Mouse (Mus musculus) kidney, adult 2 months (tissue): ENCODE results near the gene Cideb. TPM values are rescaled to one million over a fixed set of nuclear protein-coding genes. Genes with fewer than 3 reads are reported as not detected.

ENCODE experiments used
- DNase-seq: peaks from one replicate; pipeline ENCODE4 v3.0.0; 2021
- H3K27ac ChIP-seq: fragments of 200-500 bp; 2 replicates; pipeline ENCODE4 v1.5.1; 2012; ENCODE audit warnings: low read depth, low read length, control low read depth, inconsistent platforms; ENCODE audit not compliant: insufficient read depth
- H3K27me3 ChIP-seq: fragments of 200-500 bp; replicated peaks from 2 replicates; pipeline ENCODE4 v1.6.1; 2012; ENCODE audit warnings: mild to moderate bottlenecking, moderate library complexity, low read length, inconsistent platforms; ENCODE audit not compliant: control insufficient read depth, insufficient read depth
- H3K36me3 ChIP-seq: fragments of 200-500 bp; 2 replicates; pipeline ENCODE4 v1.6.1; 2012; ENCODE audit warnings: mild to moderate bottlenecking, moderate library complexity, low read length, inconsistent platforms; ENCODE audit not compliant: control insufficient read depth, insufficient read depth
- H3K4me1 ChIP-seq: fragments of 200-500 bp; 2 replicates; pipeline ENCODE4 v1.6.1; 2011; ENCODE audit warnings: low read length; ENCODE audit not compliant: control insufficient read depth, insufficient read depth
- H3K4me3 ChIP-seq: fragments of 200-500 bp; 2 replicates; pipeline ENCODE4 v1.5.1; 2011; ENCODE audit warnings: mild to moderate bottlenecking, low read depth, low read length, control low read depth; ENCODE audit not compliant: insufficient read depth
- CTCF ChIP-seq: fragments of 200-500 bp; conservative IDR thresholded peaks from 2 replicates; pipeline ENCODE4 v1.5.1; 2011; ENCODE audit warnings: low read depth, mild to moderate bottlenecking, control low read depth, low read length, moderate library complexity, mixed read lengths; ENCODE audit not compliant: insufficient read depth, insufficient read length
- POLR2A ChIP-seq: fragments of 200-500 bp; IDR thresholded peaks from one replicate; pipeline ENCODE4 v1.6.1; 2011; ENCODE audit warnings: low read depth, low read length, control low read depth
- WGBS: fragments of 180-500 bp; shearing (Covaris S2); methylation state at CpG from one replicate; pipeline ENCODE4 v1.1.7; 2018; 5-methylcytosine and 5-hydroxymethylcytosine counted together
- polyA plus RNA-seq: library from polyadenylated mRNA; depleted of rRNA; stranded (reverse); fragments of >200 nt; gene quantifications from 2 replicates; pipeline ENCODE4 v1.2.3, GENCODE M21; 2012; rRNA removed

Gene Cideb
- polyA plus RNA-seq, 1 experiment = 513 TPM

DNA sequence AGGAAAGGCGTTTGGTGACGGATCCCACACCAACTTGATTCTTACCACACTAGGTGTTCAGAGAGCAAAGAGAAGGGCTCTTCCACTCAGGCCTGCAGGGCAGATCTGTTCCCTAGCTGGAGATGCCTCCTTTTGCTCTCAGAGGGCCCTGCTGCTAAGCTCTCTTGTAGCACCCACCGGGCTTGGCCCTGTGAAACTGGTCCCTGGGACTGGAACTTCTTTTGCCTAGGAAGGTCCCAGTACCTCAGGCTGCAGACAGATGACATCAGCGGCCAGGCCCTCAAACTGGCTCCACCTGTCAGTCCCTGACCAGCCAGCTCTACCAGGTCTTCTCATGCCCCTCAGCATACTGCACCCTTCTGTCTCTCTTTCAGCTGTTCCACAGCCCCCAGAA is 44.5 kb downstream of the Cideb start, which contains the start of gene Tgm1:
TSS of gene Tgm1 (minus strand) at position 198 of the 394 bp plus-strand sequence.
- Histone ChIP-seq H3K36me3 (no peaks in the 10 kb centered on the region), H3K27ac (peak within 1 kb of the TSS; percentile 66)
- 28% methylated on average over 4 of the region's 4 CpGs for WGBS

GRCm38 (mm10) chr14:55713007-55713728 is 45.1 kb downstream of the Cideb start:
- no peaks in the 10 kb centered on the region for H3K36me3 ChIP-seq
- peaks cover 22% of the 10 kb centered on the region for H3K4me1 ChIP-seq
- DNase-seq = peak; percentile 91
- peak overlapping the region; percentile 66 for H3K27ac ChIP-seq
- no peak for TF ChIP-seq POLR2A
- no peak for TF ChIP-seq CTCF
- H3K27me3 ChIP-seq = no peaks in the 10 kb centered on the region
- peak overlapping the region; percentile 32 for H3K4me3 ChIP-seq
- WGBS = 15% methylated on average over 25 of the region's 25 CpGs

More for the DNA sequence above, 44.5 kb downstream of the Cideb start, which contains the start of gene Tgm1:
- no peak for DNase-seq
- H3K4me3 ChIP-seq = peak within 1 kb of the TSS; percentile 40
- TF ChIP-seq POLR2A = no peak
- no peak for TF ChIP-seq CTCF
- H3K27me3 ChIP-seq = no peaks in the 10 kb centered on the region
- peaks cover 24% of the 10 kb centered on the region for H3K4me1 ChIP-seq

- no peak for TF ChIP-seq POLR2A
- TF ChIP-seq CTCF = 0 out of 2 replicates have a peak, but pooled peaks have one; percentile 24
- H3K4me3 ChIP-seq = peak overlapping the region; percentile 40
- no peak for DNase-seq
- peaks cover 17% of the 10 kb centered on the region for H3K4me1 ChIP-seq
- no peaks in the 10 kb centered on the region for H3K27me3 ChIP-seq
- 80% methylated on average over 7 of the region's 7 CpGs for WGBS
- no peak overlapping the region for H3K27ac ChIP-seq
- no peaks in the 10 kb centered on the region for H3K36me3 ChIP-seq
Observed at GRCm38 (mm10) chr14:55711786-55712185, 46.5 kb downstream of the Cideb start.

DNA sequence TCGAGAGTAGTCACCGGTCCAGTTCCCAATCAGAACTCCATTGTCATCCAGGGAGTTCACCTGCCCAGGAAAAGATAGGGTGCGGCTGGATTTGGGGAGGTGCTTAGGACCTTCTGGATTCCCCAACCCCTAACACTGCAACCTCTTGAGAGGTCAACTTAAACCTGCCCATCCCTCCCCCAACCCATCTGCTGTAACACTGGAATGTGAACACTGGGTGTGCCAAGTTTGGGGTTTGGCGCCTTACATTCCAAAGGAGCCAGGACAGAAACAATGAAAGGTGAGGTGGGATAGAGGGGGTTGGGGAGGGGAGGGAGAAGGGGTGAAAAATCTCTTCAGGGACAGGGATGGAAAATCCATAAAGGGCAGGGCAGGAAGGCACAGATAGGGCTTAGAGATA is 48.7 kb downstream of the Cideb start:
- peaks cover 9% of the 10 kb centered on the region; the same call in 1 of the 2 replicates for H3K4me1 ChIP-seq
- 86% methylated on average over 4 of the region's 4 CpGs for WGBS
- no peaks in the 10 kb centered on the region for H3K36me3 ChIP-seq
- H3K4me3 ChIP-seq = no peak overlapping the region
- TF ChIP-seq POLR2A (no peak), CTCF (no peak)
- no peak for DNase-seq
- no peak overlapping the region for H3K27ac ChIP-seq
- H3K27me3 ChIP-seq = no peaks in the 10 kb centered on the region

DNA sequence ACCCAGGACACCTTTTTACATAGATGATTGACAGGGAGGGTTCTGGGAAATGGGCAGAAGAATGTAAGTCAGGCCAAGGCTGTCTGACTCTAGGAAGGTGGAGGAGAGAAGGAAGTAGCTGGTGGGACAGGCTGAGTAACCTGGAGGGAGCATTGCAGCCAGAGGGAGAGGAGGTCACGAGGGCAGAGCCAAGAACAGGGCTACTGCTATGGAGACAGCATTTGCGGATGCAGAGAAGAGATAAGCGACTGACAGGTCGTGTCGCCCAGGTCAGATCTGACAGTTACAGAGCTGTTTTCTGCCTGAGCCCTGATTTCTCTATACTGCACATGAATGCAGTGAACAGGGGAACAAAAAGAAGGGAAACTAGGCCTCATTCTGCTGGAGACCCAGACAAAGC is 50.9 kb downstream of the Cideb start:
- WGBS = 88% methylated on average over 5 of the region's 5 CpGs

DNA sequence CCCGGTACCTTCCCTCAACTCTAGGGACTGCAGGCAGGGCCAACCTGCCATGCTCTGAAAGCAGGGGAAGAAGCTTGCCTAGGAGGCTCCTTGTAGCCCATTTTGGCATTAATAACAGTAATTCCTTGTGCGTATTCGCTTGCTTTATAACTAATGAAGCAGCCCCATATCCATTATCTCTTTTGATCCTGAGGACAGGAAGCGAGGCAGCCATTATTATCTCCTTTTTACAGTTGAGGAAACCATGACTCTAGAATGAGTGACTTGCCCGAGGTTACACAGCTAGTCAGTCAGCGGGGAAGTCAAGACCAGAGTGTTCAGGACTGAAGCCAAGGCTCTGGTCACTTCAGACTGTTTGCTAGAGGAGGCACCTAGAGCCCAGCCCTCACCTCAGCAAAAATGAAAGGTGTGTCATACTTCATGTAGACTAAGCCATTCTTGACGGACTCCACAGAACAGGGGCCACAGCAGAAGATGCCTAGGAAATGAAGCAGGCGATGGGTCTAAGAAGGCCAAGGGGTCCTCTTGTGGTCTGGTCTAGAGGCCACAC is 52.1 kb downstream of the Cideb start:
- no peaks in the 10 kb centered on the region for H3K36me3 ChIP-seq
- H3K27ac ChIP-seq = no peak overlapping the region
- TF ChIP-seq POLR2A (no peak), CTCF (no peak)
- H3K4me3 ChIP-seq = no peak overlapping the region
- WGBS = 89% methylated on average over 8 of the region's 8 CpGs
- DNase-seq = no peak
- no peaks in the 10 kb centered on the region for H3K27me3 ChIP-seq
- peaks cover 2% of the 10 kb centered on the region; the same call in 1 of the 2 replicates for H3K4me1 ChIP-seq

More for the DNA sequence above, 50.9 kb downstream of the Cideb start:
- Histone ChIP-seq H3K4me1 (peaks cover 2% of the 10 kb centered on the region; the same call in 1 of the 2 replicates), H3K36me3 (no peaks in the 10 kb centered on the region), H3K27ac (no peak overlapping the region), H3K4me3 (no peak overlapping the region), H3K27me3 (no peaks in the 10 kb centered on the region)
- DNase-seq = peak; percentile 61
- TF ChIP-seq POLR2A = no peak
- no peak for TF ChIP-seq CTCF

Other genes starting within 250 kb of the Cideb start
- gene Cpne6, start 248.0 kb downstream of the Cideb start, polyA plus RNA-seq = 0.11 and 0.22 TPM in 2 replicates
- not detected in 2 replicates for gene Nrl, start 233.5 kb downstream of the Cideb start, polyA plus RNA-seq
- gene Pck2, start 218.2 kb downstream of the Cideb start, polyA plus RNA-seq = 22.9 and 27.4 TPM in 2 replicates
- 223 and 243 TPM in 2 replicates for gene Dcaf11, start 198.5 kb downstream of the Cideb start, polyA plus RNA-seq
- gene A730061H03Rik, start 198.1 kb downstream of the Cideb start, polyA plus RNA-seq = 0.75 and 1.4 TPM in 2 replicates
- gene Fitm1, start 182.8 kb downstream of the Cideb start, polyA plus RNA-seq = 115 and 116 TPM in 2 replicates
- 60.5 and 77.5 TPM in 2 replicates for gene Psme1, start 180.3 kb downstream of the Cideb start, polyA plus RNA-seq
- 21.9 and 24.9 TPM in 2 replicates for gene Emc9, start 173.2 kb downstream of the Cideb start, polyA plus RNA-seq
- 53.1 and 60.2 TPM in 2 replicates for gene Psme2, start 167.3 kb downstream of the Cideb start, polyA plus RNA-seq
- 27.0 and 27.6 TPM in 2 replicates for gene Rnf31, start 166.8 kb downstream of the Cideb start, polyA plus RNA-seq
- 36.9 and 39.9 TPM in 2 replicates for gene Irf9, start 154.9 kb downstream of the Cideb start, polyA plus RNA-seq
- 11.4 and 13.3 TPM in 2 replicates for gene Rec8, start 140.4 kb downstream of the Cideb start, polyA plus RNA-seq
- gene Ipo4, start 122.5 kb downstream of the Cideb start, polyA plus RNA-seq = 69.7 and 84.9 TPM in 2 replicates
- gene Gm49378, start 120.6 kb downstream of the Cideb start, polyA plus RNA-seq = 3.2 and 4.0 TPM in 2 replicates
- 109 and 110 TPM in 2 replicates for gene Tm9sf1, start 114.7 kb downstream of the Cideb start, polyA plus RNA-seq
- 0.67 and 0.79 TPM in 2 replicates for gene Tssk4, start 108.3 kb downstream of the Cideb start, polyA plus RNA-seq
- 22.4 and 27.2 TPM in 2 replicates for gene Mdp1, start 98.0 kb downstream of the Cideb start, polyA plus RNA-seq
- gene Gmpr2, start 86.5 kb downstream of the Cideb start, polyA plus RNA-seq = 18.7 and 21.7 TPM in 2 replicates
- 321 and 438 TPM in 2 replicates for gene Nedd8, start 86.3 kb downstream of the Cideb start, polyA plus RNA-seq
- gene Tinf2, start 76.6 kb downstream of the Cideb start, polyA plus RNA-seq = 9.9 and 10.2 TPM in 2 replicates
- 29.6 and 30.1 TPM in 2 replicates for gene Tgm1, start 44.5 kb downstream of the Cideb start, polyA plus RNA-seq
- 70.0 and 86.9 TPM in 2 replicates for gene Rabggta, start 36.2 kb downstream of the Cideb start, polyA plus RNA-seq
- gene Dhrs1, start 12.8 kb downstream of the Cideb start, polyA plus RNA-seq = 223 and 228 TPM in 2 replicates
- 12.9 and 16.1 TPM in 2 replicates for gene Nop9, start 12.8 kb downstream of the Cideb start, polyA plus RNA-seq
- gene Ltb4r2, start 3.0 kb upstream of the Cideb start, polyA plus RNA-seq = 0.56 and 0.76 TPM in 2 replicates
- 0.75 and 1.1 TPM in 2 replicates for gene Ltb4r1, start 7.5 kb upstream of the Cideb start, polyA plus RNA-seq
- gene Adcy4, start 25.6 kb upstream of the Cideb start, polyA plus RNA-seq = 16.8 and 16.9 TPM in 2 replicates
- 3.5 and 4.7 TPM in 2 replicates for gene Ripk3, start 30.4 kb upstream of the Cideb start, polyA plus RNA-seq
- gene Nfatc4, start 64.7 kb upstream of the Cideb start, polyA plus RNA-seq = 4.3 and 5.0 TPM in 2 replicates
- 6.6 and 7.6 TPM in 2 replicates for gene Nynrin, start 95.6 kb upstream of the Cideb start, polyA plus RNA-seq
- 0.08 and 0.13 TPM in 2 replicates for gene Cbln3, start 125.9 kb upstream of the Cideb start, polyA plus RNA-seq
- gene Khnyn, start 126.5 kb upstream of the Cideb start, polyA plus RNA-seq = 11.1 and 11.9 TPM in 2 replicates
- 132 and 133 TPM in 2 replicates for gene Sdr39u1, start 141.8 kb upstream of the Cideb start, polyA plus RNA-seq
- 0.42 and 0.99 TPM in 2 replicates for gene Cma1, start 186.2 kb upstream of the Cideb start, polyA plus RNA-seq
- not detected in 2 replicates for gene Cma2, start 192.5 kb upstream of the Cideb start, polyA plus RNA-seq